Mouse (Mus musculus): ENCODE data around the gene Defb11.
"Not testable (repeated sequence)": the region's sequence is repeated elsewhere in the genome, so short reads cannot be mapped to it uniquely, and the experiment has no call there.

The Defb11 gene

GRCm38 (mm10) chr8:21906290-21906689 lies at the start of gene Defb11:
Defb11 (minus strand) TSS chr8:21906412.
- DNase-seq (ENCODE audit: inconsistent ontology term), result peak; percentile 92

DNA sequence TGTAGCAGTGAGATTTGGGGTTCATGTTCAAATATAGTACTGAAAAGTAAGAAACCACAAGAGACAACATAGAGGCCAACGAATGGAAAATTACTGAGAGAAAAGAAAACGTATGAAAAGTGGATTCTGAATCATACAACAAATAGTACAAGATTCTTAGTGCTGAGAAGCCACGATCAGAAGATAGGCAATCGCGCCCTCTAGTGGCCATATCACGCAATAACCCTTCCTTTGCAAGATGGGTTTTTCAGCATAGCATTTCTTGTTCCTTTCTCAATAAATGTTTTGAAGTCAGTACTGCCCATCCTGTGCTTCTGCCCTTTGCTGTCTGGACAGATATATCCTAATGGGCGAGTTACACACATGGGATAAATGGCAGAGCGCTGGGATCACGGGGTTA lies 49.1 kb upstream of the Defb11 start:
- DNase-seq (ENCODE audit: inconsistent ontology term), result peak; percentile 29

DNA sequence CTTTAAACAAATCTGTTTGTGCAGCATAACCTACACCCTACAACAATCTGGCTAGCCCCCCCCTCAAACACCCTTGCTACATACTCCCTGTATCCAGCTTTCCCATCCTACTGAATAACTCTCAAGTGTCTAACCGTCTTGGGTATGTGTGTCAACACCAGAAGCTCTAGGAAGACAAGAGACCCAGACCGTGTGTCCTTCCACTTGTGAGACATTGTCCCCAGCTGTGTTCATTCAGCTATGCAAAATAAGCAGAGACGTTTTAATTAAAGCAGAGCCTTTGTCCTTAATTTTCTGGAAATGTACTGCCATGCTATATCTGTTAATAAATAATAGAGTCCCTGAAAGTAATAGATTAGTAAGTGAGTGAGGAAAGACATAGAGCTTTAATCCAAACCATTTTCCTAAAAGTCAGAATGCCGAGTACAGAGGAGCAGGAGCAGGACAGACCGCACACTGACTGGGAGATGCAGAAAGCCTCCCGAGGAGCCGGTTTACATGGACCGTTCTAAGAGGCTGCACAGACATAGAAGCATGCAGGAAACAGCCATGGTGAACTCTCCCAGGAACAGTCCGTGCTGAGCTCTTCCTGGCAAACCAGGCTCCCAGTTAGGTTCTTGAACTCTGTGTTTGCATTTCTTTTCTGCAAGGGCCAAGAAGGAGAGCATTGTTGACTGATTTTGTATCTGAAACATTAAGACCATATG lies 41.3 kb upstream of the Defb11 start:
- peak; percentile 31 for DNase-seq (ENCODE audit: inconsistent ontology term)

DNA sequence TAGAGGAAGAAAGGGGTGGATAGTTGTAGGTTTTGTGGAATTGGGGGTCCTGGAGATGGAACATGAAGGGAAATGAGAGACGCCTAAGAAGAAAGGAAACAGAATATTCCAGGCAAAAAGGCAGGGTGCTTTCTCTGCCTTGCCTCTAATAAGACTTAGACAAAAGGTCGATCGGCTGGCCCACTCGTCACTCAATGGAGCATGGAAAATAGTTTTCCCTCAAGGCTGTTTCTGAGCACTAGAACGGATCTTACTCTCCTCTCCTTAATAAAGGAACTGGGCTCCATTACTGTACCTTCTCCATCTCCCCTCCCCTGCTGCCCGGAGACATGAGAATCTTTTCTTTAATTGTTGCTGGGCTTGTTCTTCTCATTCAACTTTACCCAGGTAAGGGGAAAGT lies 40.2 kb upstream of the Defb11 start, which contains the start of gene Defb13:
Gene Defb13, plus strand, starts transcription at position 301 of the 400 bp plus-strand sequence.
- no peak for DNase-seq (ENCODE audit: inconsistent ontology term)

DNA sequence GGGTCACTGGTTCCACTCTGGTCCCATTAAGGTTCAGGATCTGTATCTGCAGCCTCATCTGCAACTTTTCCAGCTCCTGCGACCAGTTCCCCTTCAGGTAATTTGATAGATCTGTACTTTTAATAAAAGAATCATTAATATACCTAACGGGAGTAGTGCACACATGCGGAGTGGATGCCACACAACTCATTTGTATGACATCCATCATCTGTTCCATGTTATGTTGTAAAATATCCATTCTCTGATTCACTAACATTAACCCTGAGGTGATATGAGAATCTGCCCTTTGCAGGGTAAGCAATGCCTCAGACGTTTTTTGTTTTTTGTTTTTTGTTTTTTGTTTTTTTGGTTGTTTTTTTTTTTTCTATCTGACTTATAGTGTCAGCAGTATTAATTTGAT lies 31.8 kb upstream of the Defb11 start, which contains the start of gene Defb35:
Gene Defb35, plus strand, starts transcription at position 301 of the 400 bp plus-strand sequence.
- DNase-seq (ENCODE audit: inconsistent ontology term), result not testable (repeated sequence)

DNA sequence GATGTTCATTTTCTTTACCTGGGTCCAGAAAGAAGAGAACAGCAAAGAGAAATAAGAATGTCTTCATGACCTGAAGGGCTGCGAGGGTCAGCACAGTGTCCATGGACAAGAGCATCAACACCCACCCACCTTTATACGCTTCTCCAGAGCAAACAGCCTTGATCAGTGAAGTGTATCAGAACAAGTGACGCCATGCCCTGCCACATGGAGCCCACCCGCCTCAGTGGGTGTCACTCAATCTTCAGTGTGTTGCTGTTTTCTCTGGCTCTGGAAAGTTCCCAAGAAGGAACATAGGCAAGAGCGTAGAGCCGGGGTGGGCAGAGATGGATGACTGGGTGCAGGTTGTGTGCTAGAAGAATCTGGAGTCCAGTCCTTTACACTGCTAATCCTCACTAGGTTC lies 26.4 kb upstream of the Defb11 start, which contains the start of gene Defb15:
Gene Defb15, minus strand, starts transcription at position 101 of the 400 bp plus-strand sequence.
- DNase-seq (ENCODE audit: inconsistent ontology term), result no peak

DNA sequence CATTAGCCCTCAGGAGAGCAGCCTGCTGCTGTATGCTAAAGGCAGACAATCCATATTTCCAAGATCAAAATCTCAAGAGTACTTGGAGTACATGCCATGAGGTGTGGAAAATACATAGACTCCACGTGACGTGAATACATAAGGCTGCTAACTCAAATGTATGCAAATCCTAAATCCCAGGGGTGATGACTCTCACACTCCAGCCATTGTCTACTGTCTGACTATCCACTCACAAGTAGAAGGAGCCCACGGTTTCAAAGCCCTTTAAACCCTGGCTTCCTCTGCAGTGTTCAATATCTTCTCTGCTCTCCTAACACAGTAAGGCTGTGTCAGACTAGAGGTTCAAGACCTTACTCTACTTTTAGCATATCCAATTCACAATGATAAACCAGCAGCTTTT lies 24.5 kb upstream of the Defb11 start:
- DNase-seq (ENCODE audit: inconsistent ontology term), result not testable (repeated sequence)

GRCm38 (mm10) chr8:21915625-21916024 lies 9.4 kb upstream of the Defb11 start:
- DNase-seq (ENCODE audit: inconsistent ontology term), result no peak

DNA sequence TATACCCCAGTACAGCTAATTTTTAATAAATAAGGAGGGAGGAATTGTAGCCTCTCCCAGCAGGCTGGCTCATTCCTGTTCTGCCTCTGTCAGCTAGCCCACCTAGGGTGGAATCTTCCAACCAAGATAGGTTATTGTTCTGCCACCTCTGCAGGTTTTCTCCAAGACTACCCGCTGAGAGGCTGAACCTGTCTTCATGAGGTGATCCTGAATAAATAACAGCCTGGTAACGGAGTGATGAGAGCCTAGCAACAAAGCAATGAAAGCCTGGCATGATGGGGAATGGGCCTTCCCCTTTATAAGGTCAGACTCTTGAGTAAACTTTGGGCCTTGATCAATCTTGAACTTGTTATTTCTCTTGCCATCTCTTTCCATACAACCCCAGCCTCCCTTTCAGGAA lies 6.3 kb upstream of the Defb11 start:
- no peak for DNase-seq (ENCODE audit: inconsistent ontology term)

- no peak for DNase-seq (ENCODE audit: inconsistent ontology term)
Measured at GRCm38 (mm10) chr8:21911931-21912330, 5.7 kb upstream of the Defb11 start.

GRCm38 (mm10) chr8:21885321-21885720 lies 20.9 kb downstream of the Defb11 start, which contains the start of gene Defb9:
Defb9 (minus strand) TSS chr8:21885421.
- peak; percentile 55 for DNase-seq (ENCODE audit: inconsistent ontology term)

- DNase-seq (ENCODE audit: inconsistent ontology term), result peak; percentile 78
Measured at GRCm38 (mm10) chr8:21858586-21858985, 47.6 kb downstream of the Defb11 start, which contains the start of gene Defb10. Defb10 (plus strand) TSS chr8:21858901.

All from Muller cell, postnatal 12 days (primary cell).